Mouse (Mus musculus) adipose tissue, adult 10 weeks (tissue): ENCODE data around the gene Akr1c20. TPM values are rescaled to one million over a fixed set of nuclear protein-coding genes. Genes with fewer than 3 reads are reported as not detected.

Experiments used
- polyA plus RNA-seq: library from polyadenylated mRNA; stranded (reverse); fragments of 350-450 nt; fragmentation: Illumina TruSeq; extraction: RNeasy Lipid Tissue Mini Kit (QIAGEN cat#74804); gene quantifications from one replicate; pipeline ENCODE4 v1.2.3, GENCODE M21; 2014; ENCODE audit warnings: low read depth, low replicate concordance

Akr1c20 gene
- polyA plus RNA-seq: not detected

GRCm38 (mm10) chr13:4523201-4523838 lies at the start of gene Akr1c20:
Akr1c20 (minus strand) TSS chr13:4523345.

Other genes with a start within 250 kb of the Akr1c20 start
- 20.9 TPM for gene Akr1c12, start 243.9 kb downstream of the Akr1c20 start, polyA plus RNA-seq
- not detected for gene Akr1c6, start 89.0 kb downstream of the Akr1c20 start, polyA plus RNA-seq
- not detected for gene Akr1c21, start 50.7 kb upstream of the Akr1c20 start, polyA plus RNA-seq
- gene Akr1e1, start 85.8 kb upstream of the Akr1c20 start, polyA plus RNA-seq: 39.3 TPM